Mouse (Mus musculus) hindbrain, embryonic 12.5 days (tissue): ENCODE measurements around the gene Sema5a. TPM values are rescaled to one million over a fixed set of nuclear protein-coding genes. Genes with fewer than 3 reads are reported as not detected.

Source experiments
- ATAC-seq: fragments of 200-750 bp; cut with Nextera tagmentation; 2 replicates; pipeline ENCODE4 v1.8.0; 2017; ENCODE audit warnings: moderate TSS enrichment; ENCODE audit not compliant: low FRiP score
- H3K27ac ChIP-seq: fragments of 300-500 bp; sonication (generic); 2 replicates; pipeline ENCODE4 v1.5.1; 2016; ENCODE audit warnings: mild to moderate bottlenecking
- H3K27me3 ChIP-seq: fragments of 300-500 bp; sonication (generic); 2 replicates; pipeline ENCODE4 v1.6.1; 2016; ENCODE audit warnings: mild to moderate bottlenecking
- H3K36me3 ChIP-seq: fragments of 300-500 bp; sonication (generic); 2 replicates; pipeline ENCODE4 v1.6.1; 2016; ENCODE audit warnings: mild to moderate bottlenecking
- H3K4me1 ChIP-seq: fragments of 300-500 bp; sonication (generic); 2 replicates; pipeline ENCODE4 v1.6.1; 2016
- H3K4me2 ChIP-seq: fragments of 300-500 bp; sonication (generic); replicated peaks from 2 replicates; pipeline ENCODE4 v1.6.1; 2016; ENCODE audit warnings: mild to moderate bottlenecking
- H3K4me3 ChIP-seq: fragments of 300-500 bp; sonication (generic); 2 replicates; pipeline ENCODE4 v1.5.1; 2016; ENCODE audit warnings: mild to moderate bottlenecking
- H3K9ac ChIP-seq: fragments of 300-500 bp; sonication (generic); 2 replicates; pipeline ENCODE4 v1.6.1; 2016; ENCODE audit warnings: mild to moderate bottlenecking, moderate library complexity
- H3K9me3 ChIP-seq: fragments of 300-500 bp; sonication (generic); replicated peaks from 2 replicates; pipeline ENCODE4 v1.6.1; 2016; ENCODE audit warnings: mild to moderate bottlenecking
- WGBS: fragments of 180-500 bp; shearing (Covaris S2); methylation state at CpG from one replicate; pipeline ENCODE4 v1.1.7; 2016; 5-methylcytosine and 5-hydroxymethylcytosine counted together
- polyA plus RNA-seq: library from polyadenylated mRNA; unstranded; fragments of >200 nt; fragmentation: Nextera tagmentation; extraction: Ambion mirVana; gene quantifications from 2 replicates; pipeline ENCODE4 v1.2.1, GENCODE M21; 2016

Gene Sema5a
- polyA plus RNA-seq, 1 experiment from 2014 or later, result 11.2 TPM

DNA sequence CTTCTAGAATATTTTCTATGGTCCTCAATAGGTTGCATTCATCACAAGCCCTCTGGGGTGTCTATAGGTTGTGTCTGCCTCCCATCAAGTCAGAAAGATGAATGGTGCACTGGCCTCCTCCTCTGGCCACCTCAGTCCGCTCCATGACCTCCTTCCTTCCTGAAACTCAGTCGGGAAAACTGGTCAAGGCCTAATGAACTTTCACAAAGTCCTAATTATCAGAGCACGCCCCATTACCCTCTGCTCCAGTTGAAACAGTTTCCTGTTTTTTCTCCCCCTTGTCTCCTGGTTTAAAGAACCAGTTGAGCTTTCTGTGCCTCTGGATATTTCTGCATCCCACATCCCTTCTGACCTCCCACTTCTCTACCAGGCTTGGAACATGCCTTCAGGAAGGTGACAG is 300.8 kb downstream of the Sema5a start:
- no peak overlapping the region for H3K4me2 ChIP-seq
- no peaks in the 10 kb centered on the region for H3K27me3 ChIP-seq
- no peak overlapping the region for H3K27ac ChIP-seq
- no peak overlapping the region for H3K9ac ChIP-seq
- no peaks in the 10 kb centered on the region for H3K4me1 ChIP-seq
- H3K4me3 ChIP-seq, result no peak overlapping the region
- no peak for ATAC-seq
- 46% methylated on average over 3 of the region's 3 CpGs for WGBS
- H3K36me3 ChIP-seq, result no peaks in the 10 kb centered on the region
- no peaks in the 10 kb centered on the region for H3K9me3 ChIP-seq

DNA sequence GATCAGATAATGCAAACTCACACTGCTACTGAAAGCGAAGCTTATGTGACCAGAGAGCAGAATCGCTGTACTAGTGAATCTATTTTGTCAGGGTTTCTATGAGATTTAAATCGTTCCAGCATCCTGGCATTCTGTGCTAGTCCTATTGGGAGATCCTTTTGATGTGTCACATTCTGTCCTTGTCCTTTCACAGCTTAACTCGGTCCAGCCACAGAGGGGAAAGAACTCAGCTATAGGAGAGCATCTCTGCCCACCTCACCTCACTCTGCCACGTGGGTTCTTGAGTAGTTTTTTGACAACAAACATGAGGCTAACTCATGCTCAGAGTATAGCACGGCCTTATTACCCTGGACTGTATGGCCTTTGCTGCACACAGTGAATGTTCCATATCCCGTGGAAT is 302.1 kb downstream of the Sema5a start:
- Histone ChIP-seq H3K4me3 (no peak overlapping the region), H3K4me2 (no peak overlapping the region), H3K27ac (no peak overlapping the region), H3K9ac (no peak overlapping the region), H3K4me1 (no peaks in the 10 kb centered on the region), H3K9me3 (no peaks in the 10 kb centered on the region), H3K36me3 (no peaks in the 10 kb centered on the region), H3K27me3 (no peaks in the 10 kb centered on the region)
- WGBS, result 86% methylated on average over 7 of the region's 7 CpGs
- ATAC-seq, result no peak

DNA sequence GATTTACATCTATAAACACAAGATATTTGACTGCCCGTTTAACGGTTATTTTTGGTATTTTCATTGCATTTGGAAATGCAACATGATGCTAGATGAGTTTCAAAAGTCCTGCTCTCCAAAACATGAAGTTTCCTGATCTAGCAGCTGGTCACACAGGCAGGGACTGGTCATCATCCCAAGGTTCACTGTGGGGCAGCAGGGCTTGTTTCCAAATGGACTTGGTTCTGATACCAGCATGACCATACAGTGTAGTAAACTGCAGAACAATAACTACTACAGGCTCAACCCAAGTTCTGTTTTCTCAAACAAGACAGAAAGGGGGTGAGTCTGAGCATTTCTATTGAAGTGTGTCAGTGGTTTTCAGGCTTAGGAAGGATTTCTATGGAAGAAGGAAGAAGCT is 314.3 kb downstream of the Sema5a start:
- Histone ChIP-seq H3K4me1 (no peaks in the 10 kb centered on the region), H3K9ac (no peak overlapping the region), H3K4me2 (no peak overlapping the region), H3K27ac (no peak overlapping the region), H3K4me3 (no peak overlapping the region), H3K27me3 (no peaks in the 10 kb centered on the region), H3K9me3 (no peaks in the 10 kb centered on the region), H3K36me3 (no peaks in the 10 kb centered on the region)
- WGBS, result 96% methylated on average over 2 of the region's 2 CpGs
- ATAC-seq, result no peak

GRCm38 (mm10) chr15:32562600-32562999 is 318.0 kb downstream of the Sema5a start:
- ATAC-seq, result no peak
- 59% methylated on average over 6 of the region's 6 CpGs for WGBS
- H3K4me2 ChIP-seq, result no peak overlapping the region
- H3K4me1 ChIP-seq, result no peaks in the 10 kb centered on the region
- no peak overlapping the region for H3K9ac ChIP-seq
- H3K27ac ChIP-seq, result no peak overlapping the region
- H3K36me3 ChIP-seq, result no peaks in the 10 kb centered on the region
- H3K9me3 ChIP-seq, result no peaks in the 10 kb centered on the region
- H3K4me3 ChIP-seq, result no peak overlapping the region
- H3K27me3 ChIP-seq, result no peaks in the 10 kb centered on the region

- H3K36me3 ChIP-seq, result no peaks in the 10 kb centered on the region
- H3K9ac ChIP-seq, result no peak overlapping the region
- no peak overlapping the region for H3K4me3 ChIP-seq
- 0 out of 2 replicates have a peak, but pooled peaks have one; percentile 11 for ATAC-seq
- no peak overlapping the region for H3K4me2 ChIP-seq
- H3K4me1 ChIP-seq, result no peaks in the 10 kb centered on the region
- H3K9me3 ChIP-seq, result no peaks in the 10 kb centered on the region
- 79% methylated on average over 3 of the region's 3 CpGs for WGBS
- H3K27ac ChIP-seq, result no peak overlapping the region
- no peaks in the 10 kb centered on the region for H3K27me3 ChIP-seq
Measured at GRCm38 (mm10) chr15:32568181-32568857, 323.7 kb downstream of the Sema5a start.

- Histone ChIP-seq H3K4me1 (no peaks in the 10 kb centered on the region), H3K4me2 (no peak overlapping the region), H3K9ac (no peak overlapping the region), H3K27me3 (no peaks in the 10 kb centered on the region), H3K4me3 (no peak overlapping the region), H3K27ac (no peak overlapping the region), H3K36me3 (no peaks in the 10 kb centered on the region), H3K9me3 (no peaks in the 10 kb centered on the region)
- WGBS, result 43% methylated on average over 6 of the region's 6 CpGs
- peak; percentile 61; the same call in 1 of the 2 replicates for ATAC-seq
Measured at GRCm38 (mm10) chr15:32568858-32569387, 324.3 kb downstream of the Sema5a start.

- no peaks in the 10 kb centered on the region for H3K36me3 ChIP-seq
- no peak for ATAC-seq
- no peaks in the 10 kb centered on the region for H3K9me3 ChIP-seq
- no peak overlapping the region for H3K9ac ChIP-seq
- peaks cover 4% of the 10 kb centered on the region; the same call in 1 of the 2 replicates for H3K4me1 ChIP-seq
- 79% methylated on average over 6 of the region's 6 CpGs for WGBS
- no peak overlapping the region for H3K27ac ChIP-seq
- no peak overlapping the region for H3K4me3 ChIP-seq
- no peak overlapping the region for H3K4me2 ChIP-seq
- no peaks in the 10 kb centered on the region for H3K27me3 ChIP-seq
Measured at GRCm38 (mm10) chr15:32574327-32574726, 329.7 kb downstream of the Sema5a start.

DNA sequence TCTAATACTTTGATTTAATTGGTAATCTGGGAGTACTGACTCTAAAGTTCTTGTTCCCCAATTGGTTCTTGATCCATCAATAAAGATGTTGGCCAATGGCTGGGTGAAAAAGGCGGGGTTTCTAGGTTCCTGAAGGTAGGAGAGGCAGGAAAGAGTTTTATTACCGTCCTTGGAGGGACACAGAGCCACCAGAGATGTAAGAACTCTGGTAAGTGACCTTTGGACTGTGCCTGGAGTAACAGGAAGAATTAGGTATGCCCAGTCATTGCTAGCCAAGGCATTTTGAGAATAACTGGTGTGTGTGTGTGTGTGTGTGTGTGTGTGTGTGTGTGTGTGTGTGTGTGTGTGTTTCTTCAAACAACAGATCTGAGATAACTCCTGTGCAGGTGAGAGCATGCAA is 330.6 kb downstream of the Sema5a start:
- H3K36me3 ChIP-seq, result no peaks in the 10 kb centered on the region
- no peak overlapping the region for H3K27ac ChIP-seq
- no peaks in the 10 kb centered on the region for H3K9me3 ChIP-seq
- no peaks in the 10 kb centered on the region for H3K27me3 ChIP-seq
- H3K4me3 ChIP-seq, result no peak overlapping the region
- ATAC-seq, result no peak
- WGBS, result 80% methylated on average over 2 of the region's 2 CpGs
- no peak overlapping the region for H3K9ac ChIP-seq
- H3K4me2 ChIP-seq, result no peak overlapping the region
- H3K4me1 ChIP-seq, result peaks cover 4% of the 10 kb centered on the region; the same call in 1 of the 2 replicates

- 78% methylated on average over 4 of the region's 4 CpGs for WGBS
- no peak for ATAC-seq
- no peaks in the 10 kb centered on the region for H3K9me3 ChIP-seq
- H3K4me3 ChIP-seq, result no peak overlapping the region
- H3K27ac ChIP-seq, result no peak overlapping the region
- no peaks in the 10 kb centered on the region for H3K27me3 ChIP-seq
- no peaks in the 10 kb centered on the region for H3K36me3 ChIP-seq
- peaks cover 2% of the 10 kb centered on the region; the same call in 1 of the 2 replicates for H3K4me1 ChIP-seq
- H3K4me2 ChIP-seq, result no peak overlapping the region
- no peak overlapping the region for H3K9ac ChIP-seq
Measured at GRCm38 (mm10) chr15:32579351-32579750, 334.7 kb downstream of the Sema5a start.

DNA sequence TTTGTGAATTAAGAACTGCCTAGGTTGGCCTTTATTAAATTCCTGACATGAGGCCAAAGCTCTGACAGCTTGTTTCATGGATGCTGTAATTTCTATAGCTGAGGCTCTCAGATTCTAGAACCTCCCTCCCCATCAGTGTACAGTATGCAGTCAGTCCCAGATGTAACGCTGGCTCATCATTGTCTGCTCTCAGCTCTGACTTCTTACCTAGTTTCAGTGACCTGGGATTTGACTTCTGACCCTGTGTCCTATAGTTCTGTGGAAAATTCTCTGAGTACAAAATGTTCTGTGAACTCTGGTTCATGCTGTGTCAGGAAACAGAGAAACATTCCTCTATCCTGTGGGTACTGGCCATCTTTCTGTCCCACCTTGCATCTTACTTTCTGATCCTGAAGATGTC is 346.0 kb downstream of the Sema5a start:
- Histone ChIP-seq H3K4me1 (no peaks in the 10 kb centered on the region), H3K27ac (no peak overlapping the region), H3K9ac (no peak overlapping the region), H3K27me3 (no peaks in the 10 kb centered on the region), H3K9me3 (no peaks in the 10 kb centered on the region), H3K4me2 (no peak overlapping the region), H3K36me3 (no peaks in the 10 kb centered on the region), H3K4me3 (no peak overlapping the region)
- 81% methylated on average over 1 of the region's 1 CpGs for WGBS
- no peak for ATAC-seq

DNA sequence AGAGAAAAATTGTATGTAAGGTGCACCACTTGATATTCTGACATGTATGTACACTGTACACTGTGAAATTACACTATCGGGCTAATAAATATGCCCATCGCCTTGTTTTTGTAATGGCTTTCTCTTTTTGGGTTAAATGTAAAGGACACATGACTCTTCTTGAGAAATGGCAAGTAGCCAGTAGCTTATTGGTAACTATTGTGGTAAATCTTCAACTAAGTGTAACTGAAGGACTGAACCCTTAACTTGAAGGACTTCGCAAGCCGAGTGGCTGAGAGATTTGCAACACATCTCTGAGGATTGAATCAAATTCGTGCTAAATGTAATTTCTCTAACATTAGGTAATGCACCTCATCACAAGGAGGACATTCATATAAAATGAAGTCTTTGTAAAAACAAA is 349.1 kb downstream of the Sema5a start:
- H3K4me1 ChIP-seq, result no peaks in the 10 kb centered on the region
- no peaks in the 10 kb centered on the region for H3K9me3 ChIP-seq
- H3K4me2 ChIP-seq, result no peak overlapping the region
- no peak overlapping the region for H3K9ac ChIP-seq
- no peak for ATAC-seq
- no peaks in the 10 kb centered on the region for H3K27me3 ChIP-seq
- no peaks in the 10 kb centered on the region for H3K36me3 ChIP-seq
- H3K4me3 ChIP-seq, result no peak overlapping the region
- WGBS, result 91% methylated on average over 5 of the region's 5 CpGs
- H3K27ac ChIP-seq, result no peak overlapping the region

DNA sequence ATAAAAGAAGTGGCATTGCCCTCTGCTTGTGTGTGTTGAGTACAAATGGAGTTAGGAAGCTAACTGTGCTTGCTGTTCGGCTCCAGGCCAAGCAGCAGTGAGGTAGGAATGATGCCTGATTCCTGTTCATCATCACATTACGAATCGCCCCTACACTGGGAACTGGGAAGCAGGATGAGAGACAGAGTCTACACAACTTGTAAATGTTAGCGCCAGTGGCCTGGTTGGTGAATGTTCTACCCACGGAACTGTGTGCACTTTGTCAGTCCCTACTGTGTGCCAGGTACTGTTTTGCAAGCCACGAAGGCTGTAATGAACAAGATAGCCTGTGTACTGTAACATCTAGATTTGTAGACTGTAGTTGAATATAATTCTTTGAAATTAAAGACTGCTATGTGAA is 352.0 kb downstream of the Sema5a start:
- 89% methylated on average over 6 of the region's 6 CpGs for WGBS
- H3K27ac ChIP-seq, result no peak overlapping the region
- no peaks in the 10 kb centered on the region for H3K4me1 ChIP-seq
- no peaks in the 10 kb centered on the region for H3K27me3 ChIP-seq
- H3K9me3 ChIP-seq, result no peaks in the 10 kb centered on the region
- no peaks in the 10 kb centered on the region for H3K36me3 ChIP-seq
- no peak overlapping the region for H3K4me2 ChIP-seq
- no peak overlapping the region for H3K9ac ChIP-seq
- no peak for ATAC-seq
- no peak overlapping the region for H3K4me3 ChIP-seq

- 0 out of 2 replicates have a peak, but pooled peaks have one; percentile 35 for ATAC-seq
- Histone ChIP-seq H3K9me3 (no peaks in the 10 kb centered on the region), H3K27me3 (no peaks in the 10 kb centered on the region), H3K4me3 (no peak overlapping the region), H3K9ac (no peak overlapping the region), H3K36me3 (no peaks in the 10 kb centered on the region), H3K4me1 (no peaks in the 10 kb centered on the region), H3K27ac (no peak overlapping the region), H3K4me2 (no peak overlapping the region)
- 25% methylated on average over 3 of the region's 3 CpGs for WGBS
Measured at GRCm38 (mm10) chr15:32597189-32597588, 352.6 kb downstream of the Sema5a start.
